Mouse (Mus musculus) embryo, embryonic 9.5 days (tissue): Measurements from ENCODE around the gene Crym.

Source experiments
- DNase-seq: peaks from one replicate; pipeline ENCODE4 v3.0.0-alpha.2; 2017; ENCODE audit errors: extremely low spot score

The Crym gene

DNA sequence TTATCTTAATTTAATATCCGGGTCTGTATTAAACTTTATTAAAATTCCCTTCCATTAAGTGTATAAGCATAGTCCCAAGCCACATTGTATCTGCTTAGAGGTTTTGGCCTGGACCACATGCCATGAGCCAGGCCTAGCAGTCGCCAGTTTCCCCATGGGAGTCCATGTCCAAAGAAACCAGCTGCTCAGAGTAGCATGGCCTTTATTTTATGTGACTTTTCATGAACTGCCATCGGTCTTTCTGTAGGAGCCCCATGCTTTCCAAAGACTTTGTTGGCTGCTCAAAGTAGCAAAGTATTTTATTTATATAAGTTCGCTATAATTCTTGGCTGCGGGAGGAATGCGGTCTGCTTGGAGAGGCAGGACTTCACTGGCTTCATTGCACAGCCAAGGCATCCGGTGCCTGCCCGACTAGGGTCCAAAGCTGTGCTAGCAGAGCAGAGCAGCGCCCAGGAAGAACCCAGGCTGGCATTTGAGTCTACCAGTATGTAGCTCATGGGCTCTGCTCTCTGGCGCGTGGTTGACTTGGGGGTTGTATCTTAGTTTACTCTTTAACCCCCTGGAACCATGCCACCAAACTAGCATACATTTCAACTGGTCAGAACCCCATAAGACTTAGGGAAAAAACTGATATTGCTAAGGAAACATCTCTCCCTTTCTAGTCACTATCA, 38.2 kb downstream of the Crym start:
- DNase-seq = no peak

DNA sequence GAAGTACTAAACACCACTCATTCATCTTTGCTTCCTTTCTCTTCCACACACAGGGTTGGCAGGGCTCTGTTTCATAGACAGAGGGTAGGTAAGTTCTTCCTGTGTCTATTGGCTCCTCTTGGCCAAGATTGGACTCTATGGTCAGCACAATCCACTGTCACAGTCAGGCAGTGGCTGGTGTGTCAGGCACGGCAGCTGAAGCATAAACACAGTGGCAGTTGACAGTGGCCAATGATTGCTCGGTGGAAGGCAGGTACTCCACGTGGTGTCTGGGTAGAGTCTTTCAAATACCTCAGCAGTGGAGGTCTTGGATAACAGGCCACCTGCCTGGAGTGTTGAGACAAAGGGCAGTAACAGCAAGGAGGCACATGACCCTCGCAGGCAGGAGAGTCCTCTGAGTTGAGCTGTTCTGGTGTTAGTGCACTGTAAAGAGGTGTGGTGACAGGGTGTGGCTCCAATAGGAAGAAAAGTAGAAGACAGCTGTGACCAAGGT, 43.7 kb downstream of the Crym start:
- no peak for DNase-seq

DNA sequence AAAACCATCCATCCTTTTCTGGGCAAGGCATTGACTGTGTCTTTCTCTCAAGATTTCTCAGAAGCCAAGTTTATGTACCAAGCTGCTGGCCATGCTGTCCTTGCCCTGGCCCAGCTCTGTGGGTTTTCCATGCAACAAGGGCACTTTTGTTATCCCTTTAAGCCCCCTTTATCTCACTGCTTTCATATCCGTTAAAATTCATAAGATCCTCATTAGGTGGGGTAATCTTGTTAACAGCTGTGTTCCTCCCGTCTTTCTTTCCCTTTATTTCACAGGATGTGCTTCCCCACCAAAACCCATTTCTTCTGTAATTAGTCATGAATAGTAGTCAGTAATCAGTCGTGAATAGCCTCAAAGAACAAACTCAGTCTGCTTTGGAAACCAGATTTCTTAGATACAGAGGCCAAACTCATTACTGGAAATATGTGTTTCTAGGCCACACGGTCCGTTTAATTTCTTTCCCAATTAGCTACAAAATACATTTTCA, 44.3 kb downstream of the Crym start:
- DNase-seq = no peak

DNA sequence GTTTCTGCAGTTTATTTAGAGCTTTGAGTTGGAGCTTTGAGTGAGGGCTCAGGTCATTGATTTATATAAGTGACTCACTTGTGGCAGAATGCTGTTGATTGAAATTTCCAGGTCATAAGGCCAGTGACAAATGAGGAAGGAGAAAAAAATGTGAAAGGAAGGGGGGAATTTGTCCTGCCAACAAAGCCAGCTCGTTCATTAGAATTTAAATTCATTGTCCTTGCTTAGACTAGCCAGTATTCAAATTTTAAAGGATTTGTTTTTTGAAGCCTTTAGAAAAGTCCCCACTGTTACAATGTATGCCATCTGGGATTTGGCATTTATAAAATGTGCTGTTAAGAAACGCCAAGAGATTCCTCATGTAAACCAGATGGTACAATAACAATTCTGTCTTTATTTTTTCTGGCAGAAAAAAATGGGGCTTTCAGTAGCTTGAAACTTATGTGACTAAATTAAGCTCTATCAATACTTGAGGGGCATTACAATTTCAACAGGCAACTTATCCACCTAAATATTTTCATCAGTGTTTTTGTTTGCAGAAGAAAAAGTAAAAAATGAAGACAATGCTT, 45.0 kb downstream of the Crym start:
- DNase-seq = no peak

DNA sequence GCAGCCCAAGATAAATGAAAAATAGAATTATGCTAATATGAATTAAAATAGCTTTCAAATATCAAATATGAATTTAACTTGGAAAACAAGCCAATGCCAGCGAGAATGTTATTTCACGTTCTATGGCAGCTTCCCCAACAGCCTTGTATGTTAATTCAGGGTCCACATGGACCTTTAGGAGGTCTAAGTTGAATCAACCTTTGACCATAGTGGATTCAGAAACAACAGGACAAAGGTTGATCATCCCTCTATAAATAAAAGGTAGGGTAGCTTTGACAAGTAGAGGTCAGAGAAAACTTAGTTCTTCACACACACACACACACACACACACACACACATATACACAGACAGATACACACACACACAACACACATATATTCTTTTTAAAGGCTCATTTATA, 51.0 kb downstream of the Crym start:
- no peak for DNase-seq

DNA sequence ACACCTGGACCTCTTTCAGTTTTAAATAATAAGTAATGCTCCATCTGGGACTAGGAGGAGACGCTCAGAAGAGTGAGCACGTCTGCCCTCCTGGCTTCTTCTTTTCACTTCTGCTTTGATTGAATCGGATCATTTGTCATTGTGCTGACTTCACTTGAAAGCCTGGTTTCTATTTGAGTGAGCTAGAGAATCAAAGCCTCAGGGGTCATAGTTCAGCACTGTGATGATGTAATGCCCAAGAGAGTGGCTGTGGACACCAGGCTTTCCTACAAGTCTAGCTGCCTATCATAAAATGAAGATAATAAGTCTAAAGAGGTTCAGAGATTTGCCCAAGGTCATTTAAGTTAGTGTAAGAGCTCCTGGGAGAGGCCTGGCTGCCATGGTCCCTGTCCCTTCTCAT, 51.7 kb downstream of the Crym start:
- peak; percentile 48 for DNase-seq

DNA sequence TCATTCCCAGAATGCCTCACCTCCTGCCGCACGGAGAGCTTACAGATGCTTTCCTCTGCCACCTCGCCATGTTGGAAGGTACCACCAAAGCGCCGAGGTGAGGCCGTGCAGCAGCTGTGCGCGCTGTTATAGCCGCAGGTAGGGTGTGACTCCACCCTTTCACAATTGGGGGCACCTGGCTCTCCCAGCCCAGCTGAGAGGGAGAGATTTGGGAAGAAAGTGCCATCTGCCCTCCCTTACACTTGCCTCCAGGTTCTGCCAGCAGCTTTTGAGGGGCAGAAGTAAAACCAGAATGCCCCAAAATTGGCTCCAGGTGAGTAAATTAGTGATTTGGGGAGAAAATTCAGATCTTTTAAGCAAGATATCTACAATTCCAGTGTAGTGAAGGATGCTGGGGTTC, 56.7 kb downstream of the Crym start, which contains the start of gene Zp2:
Zp2 (minus strand) TSS at position 101 of the 400 bp plus-strand sequence.
- no peak for DNase-seq

DNA sequence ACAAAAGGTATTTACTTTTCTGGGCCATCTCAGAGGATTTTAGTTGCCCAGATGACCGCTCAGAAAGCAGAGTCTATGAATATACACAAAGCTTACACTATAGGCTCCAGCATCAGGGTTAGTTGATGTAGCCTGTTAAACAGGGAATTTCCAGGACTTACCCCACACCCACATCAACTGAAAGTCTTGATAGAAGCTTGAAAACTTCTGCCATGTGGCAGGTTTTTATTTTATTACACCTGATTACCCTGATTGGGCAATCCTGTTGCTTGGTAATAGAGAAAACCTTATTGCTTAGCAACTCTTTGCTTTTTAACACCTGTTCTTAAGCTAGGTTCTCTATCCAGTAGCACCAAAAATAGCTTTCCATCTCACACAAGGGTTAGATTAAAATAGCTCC, 59.2 kb downstream of the Crym start:
- DNase-seq = no peak
